Mouse (Mus musculus): Measurements from ENCODE around the gene Sgsm2. TPM values are rescaled to one million over a fixed set of nuclear protein-coding genes. Genes with fewer than 3 reads are reported as not detected.
A peak's percentile ranks its signal among the peaks of the same experiment; 100 is the strongest.

Gene Sgsm2
- total RNA-seq (2014; fragmentation: Nextera tagmentation): 8.3 and 10.3 TPM in 2 replicates
- 3.1 and 10.1 TPM in 2 replicates for total RNA-seq (2017)

DNA sequence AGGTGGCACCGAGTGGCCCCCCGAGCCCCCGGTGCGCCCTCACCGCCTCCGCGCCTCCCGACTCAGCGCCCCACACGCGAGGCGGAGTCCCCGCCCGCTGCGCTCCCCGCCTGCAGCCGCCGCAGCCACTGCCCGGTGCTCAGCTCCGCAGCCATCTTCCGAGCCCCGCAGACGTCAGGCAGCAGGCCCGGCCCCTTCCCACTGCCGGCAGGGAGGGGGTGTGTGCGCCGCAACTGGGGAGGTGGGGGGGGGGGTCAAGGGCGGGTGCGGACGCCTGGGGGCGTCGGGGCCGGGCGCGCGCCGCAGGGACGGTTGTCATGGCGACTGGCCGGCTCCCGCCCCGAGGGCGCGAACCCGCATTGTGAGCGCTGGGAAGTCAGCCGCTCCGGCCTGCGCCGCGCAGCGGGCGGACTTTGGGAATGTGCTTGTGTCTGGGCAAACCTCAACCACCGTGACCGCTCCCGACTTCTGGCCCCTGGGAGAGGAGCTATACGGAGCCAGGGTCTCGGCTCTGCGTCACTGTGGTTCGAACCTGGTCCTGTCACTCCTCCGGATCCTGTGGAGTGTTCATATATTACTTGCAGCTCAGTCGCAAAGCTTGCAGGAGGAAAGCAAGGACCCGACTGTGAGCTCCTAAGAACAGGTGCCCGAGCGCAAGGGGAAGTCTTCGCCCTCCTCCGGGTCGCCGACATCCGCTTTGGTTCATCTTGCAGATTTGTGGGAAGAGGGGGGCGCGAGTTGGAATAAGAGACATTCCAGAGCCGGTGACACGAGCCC is at the start of gene Sgsm2:
Gene Sgsm2 (minus strand): TSS at position 160 of the 777 bp plus-strand sequence.
- peak; percentile 36; the same call in 1 of the 2 replicates for ATAC-seq (replicated peaks; ENCODE audit: low FRiP score, low TSS enrichment, poor library complexity, severe bottlenecking)

DNA sequence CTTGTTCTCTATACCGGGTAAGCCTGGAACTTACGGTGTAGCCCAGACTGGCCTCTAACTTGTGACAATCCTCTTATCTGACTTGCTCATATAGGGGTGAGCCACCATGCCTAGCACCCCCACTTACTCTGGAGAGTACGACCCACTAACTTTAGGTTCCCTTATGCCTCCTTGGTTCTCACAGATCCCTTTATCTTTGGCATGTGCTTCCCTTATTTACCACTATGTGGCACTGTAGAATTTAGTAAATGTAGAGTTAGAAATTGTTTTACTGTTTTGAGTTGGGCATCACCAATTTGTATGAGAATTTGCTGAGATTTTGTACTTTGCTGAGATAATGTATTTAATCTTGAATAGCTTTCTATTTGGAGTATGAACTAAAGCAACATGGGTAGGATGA is 49.5 kb upstream of the Sgsm2 start:
- ATAC-seq (replicated peaks; ENCODE audit: low FRiP score, low TSS enrichment, poor library complexity, severe bottlenecking): 0 out of 2 replicates have a peak, but pooled peaks have one; percentile 50

DNA sequence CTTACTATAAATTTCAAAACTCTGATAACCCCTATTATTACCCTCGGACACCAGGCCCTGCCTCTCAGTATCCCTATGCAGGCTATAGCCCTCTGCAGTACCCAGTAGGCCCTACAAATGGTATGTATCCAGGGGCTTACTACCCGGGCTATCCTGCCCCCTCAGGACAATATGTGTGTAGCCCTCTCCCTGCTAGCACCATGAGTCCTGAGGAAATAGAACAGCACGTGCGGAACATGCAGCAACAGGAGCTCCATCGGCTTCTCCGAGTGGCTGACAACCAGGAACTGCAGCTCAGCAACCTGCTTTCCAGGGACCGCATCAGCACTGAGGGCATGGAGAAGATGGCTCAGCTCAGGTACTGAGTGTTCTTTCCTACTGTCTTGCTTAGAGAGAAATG is 33.5 kb upstream of the Sgsm2 start:
- no peak for ATAC-seq (replicated peaks; ENCODE audit: low FRiP score, low TSS enrichment, poor library complexity, severe bottlenecking)

DNA sequence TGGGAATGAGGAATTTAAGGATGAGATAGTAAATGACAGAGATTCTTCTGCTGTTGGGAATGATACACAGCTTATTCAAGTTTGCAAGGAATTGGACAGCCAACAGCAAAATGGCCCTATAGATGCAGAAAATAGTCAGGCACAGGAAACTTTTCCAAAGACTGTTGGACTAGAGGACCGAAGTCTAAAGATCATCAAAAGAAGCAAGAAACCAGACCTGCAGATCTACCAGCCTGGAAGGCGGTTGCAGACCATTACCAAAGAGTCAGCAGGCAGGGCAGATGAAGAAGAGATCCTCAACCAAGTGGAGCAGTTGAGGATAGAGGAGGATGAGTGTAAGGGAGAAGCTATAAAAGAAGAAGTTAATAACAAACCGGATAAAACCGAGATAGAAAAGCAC is 32.3 kb upstream of the Sgsm2 start:
- no peak for ATAC-seq (replicated peaks; ENCODE audit: low FRiP score, low TSS enrichment, poor library complexity, severe bottlenecking)

DNA sequence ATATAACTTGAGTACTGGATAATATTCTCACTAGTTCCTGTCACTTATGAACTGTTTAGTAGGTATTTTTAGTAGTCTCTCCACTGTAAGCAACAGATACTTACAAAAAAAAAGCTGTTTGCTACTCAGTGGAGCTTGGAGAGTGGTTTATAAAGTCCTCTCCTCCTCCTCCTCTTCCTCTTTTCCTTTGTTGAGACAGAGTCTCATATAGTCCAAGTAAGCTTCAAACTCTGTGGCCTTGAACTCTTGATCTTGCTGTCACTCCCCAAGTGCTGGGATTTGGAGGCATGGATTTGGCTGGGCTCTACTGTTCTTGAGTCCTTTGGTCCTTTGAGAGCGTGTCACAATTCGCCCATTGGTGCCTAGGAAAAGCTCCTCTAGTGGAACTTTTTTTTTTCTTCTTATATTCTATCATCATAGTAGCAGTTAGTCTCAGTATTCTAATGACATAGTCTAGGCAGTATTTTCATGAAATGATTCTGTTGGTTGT is 30.4 kb upstream of the Sgsm2 start:
- no peak for ATAC-seq (replicated peaks; ENCODE audit: low FRiP score, low TSS enrichment, poor library complexity, severe bottlenecking)

DNA sequence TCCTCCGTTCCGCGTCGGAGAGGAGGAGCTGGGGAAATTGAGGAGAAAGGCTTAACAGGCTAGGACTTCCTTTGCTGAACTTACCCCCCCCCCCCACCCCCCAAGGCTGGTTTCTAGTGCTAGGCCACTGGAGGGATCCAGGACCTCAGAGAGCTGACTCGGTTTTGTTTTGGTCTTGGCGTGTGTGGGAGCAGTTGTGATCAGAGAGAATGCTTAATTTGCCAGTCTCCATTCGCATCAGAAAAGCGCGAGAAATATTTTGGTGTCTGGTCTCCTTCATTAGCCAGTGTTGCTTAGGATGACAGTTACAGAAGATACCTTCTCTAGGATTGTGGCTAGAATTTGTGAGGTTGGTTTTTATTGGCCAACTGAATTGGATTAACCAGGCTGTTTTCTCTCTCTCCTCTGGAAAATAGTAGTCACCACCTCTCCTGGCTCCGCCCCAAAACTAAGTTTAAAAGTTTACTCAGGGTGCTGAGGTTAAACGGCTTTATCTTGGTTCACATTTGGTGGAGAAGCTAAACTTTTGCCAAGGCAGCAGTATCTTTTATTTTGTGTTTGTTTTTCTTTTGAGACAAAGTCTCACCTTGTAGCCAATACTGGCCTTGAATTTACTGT is 29.6 kb upstream of the Sgsm2 start:
- peak; percentile 72 for ATAC-seq (replicated peaks; ENCODE audit: low FRiP score, low TSS enrichment, poor library complexity, severe bottlenecking)

DNA sequence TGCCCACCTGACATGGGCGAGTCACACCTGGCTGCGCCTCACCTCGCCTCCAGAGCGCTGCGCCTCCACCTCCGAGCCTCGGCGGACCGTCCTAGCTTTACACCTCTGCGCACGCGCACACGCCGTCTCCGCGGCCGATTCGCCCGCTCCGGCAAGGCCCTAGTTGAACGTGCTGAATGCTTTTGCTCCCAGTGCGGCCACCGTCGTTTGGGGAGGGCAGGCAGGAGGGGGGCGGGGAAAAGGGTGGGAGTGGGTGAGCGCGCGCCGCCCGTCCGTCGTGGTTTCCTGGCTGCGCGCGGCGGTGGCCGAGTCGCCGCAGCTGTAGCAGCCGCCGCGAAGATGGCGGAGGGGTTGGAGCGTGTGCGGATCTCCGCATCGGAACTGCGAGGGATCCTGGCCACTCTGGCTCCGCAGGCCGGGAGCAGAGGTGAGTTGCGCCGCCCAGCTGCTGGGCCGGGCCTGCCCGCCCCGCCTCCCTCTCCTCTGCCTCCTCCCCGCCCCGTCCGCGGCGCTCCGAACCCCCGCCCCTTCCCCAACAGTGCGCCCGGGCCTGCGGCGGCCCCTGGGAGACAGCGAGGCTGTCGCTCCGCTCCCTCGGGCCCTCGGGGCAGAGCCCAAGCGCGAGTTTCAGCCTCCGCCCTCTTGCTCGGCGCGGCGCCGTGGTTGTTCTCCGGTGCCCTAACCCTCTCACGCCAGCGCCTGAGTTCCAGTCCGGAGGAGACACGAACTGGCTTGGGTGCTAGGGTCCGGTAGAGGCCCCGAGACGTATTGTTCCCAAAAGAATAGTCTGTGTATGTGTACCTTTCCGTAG is 28.9 kb upstream of the Sgsm2 start, which contains the start of the genes Smg6 and Srr:
Gene Smg6 (plus strand): TSS at position 247 of the 811 bp plus-strand sequence.
Gene Srr (minus strand): TSS at position 372 of the 811 bp plus-strand sequence.
- peak; percentile 81 for ATAC-seq (replicated peaks; ENCODE audit: low FRiP score, low TSS enrichment, poor library complexity, severe bottlenecking)

DNA sequence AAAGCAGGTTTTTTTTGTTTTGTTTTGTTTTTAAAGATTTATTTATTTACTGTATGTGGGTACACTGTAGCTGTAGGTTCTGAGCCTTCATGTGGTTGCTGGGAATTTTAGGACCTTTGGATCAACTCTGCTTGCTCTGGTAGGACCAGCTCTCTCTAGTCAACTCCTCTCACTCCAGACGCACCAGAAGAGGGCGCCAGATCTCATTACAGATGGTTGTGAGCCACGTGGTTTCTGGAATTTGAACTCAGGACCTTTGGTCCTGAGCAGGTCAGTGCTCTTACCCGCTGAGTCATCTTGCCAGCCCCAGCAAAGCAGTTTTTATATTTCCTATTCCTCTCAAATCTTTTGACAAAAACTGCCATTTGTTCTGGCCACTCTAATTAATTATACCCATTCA is 27.3 kb upstream of the Sgsm2 start:
- ATAC-seq (replicated peaks; ENCODE audit: low FRiP score, low TSS enrichment, poor library complexity, severe bottlenecking): no peak

DNA sequence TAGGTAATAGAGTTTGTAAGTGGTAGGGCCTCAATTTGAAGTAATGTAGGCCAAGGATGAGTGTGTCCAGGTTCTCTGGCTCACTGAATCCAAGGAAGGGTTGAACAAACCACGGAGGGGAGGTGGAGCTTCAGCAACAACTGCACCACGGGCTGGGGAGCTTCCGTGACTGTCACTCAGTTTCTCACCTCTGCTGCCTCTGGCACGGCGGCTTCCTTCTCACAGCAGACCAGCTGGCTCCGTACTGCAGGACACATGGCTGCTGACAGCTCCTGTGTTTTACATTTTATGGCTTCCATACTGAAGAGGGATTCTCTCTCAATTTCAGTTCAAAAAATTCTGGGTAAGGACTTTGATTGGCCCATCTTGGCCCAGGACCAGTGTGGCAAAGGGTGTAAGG is 22.4 kb upstream of the Sgsm2 start:
- no peak for ATAC-seq (replicated peaks; ENCODE audit: low FRiP score, low TSS enrichment, poor library complexity, severe bottlenecking)

DNA sequence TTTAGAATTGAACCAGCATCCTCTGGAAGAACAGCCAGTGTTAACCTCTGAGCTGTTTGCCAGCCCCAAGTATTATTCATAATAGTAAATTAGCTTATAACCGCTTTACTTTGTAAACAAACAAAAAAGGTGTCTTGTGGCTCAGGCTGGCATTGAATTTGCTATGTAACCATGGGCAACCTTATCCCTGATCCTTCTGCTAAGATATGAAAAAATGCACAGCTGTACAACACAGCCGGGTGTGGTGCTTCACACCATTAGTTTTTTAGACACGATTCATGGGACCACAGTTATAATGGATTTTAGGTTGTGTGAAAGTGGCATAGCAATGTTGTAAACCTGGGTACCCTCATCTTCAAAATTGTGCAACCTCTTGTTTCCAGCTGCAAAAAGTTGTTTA is 15.6 kb upstream of the Sgsm2 start:
- ATAC-seq (replicated peaks; ENCODE audit: low FRiP score, low TSS enrichment, poor library complexity, severe bottlenecking): no peak

DNA sequence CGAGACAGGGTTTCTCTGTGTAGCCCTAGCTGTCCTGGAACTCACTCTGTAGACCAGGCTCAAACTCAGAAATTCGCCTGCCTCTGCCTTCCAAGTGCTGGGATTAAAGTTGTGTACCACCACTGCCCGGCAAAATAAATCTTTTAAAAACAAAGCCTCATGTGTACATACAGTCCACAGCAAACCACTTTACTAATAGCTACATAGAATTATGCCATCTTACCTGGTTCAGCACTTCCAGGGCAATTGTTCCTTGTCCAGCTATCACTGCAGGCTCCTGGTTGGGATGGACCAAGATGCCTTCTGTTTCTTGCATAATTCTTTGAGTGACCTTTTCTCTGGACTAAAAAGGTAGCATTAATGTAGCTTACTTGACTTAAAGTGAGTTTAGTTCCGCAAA is 13.1 kb upstream of the Sgsm2 start:
- ATAC-seq (replicated peaks; ENCODE audit: low FRiP score, low TSS enrichment, poor library complexity, severe bottlenecking): no peak

DNA sequence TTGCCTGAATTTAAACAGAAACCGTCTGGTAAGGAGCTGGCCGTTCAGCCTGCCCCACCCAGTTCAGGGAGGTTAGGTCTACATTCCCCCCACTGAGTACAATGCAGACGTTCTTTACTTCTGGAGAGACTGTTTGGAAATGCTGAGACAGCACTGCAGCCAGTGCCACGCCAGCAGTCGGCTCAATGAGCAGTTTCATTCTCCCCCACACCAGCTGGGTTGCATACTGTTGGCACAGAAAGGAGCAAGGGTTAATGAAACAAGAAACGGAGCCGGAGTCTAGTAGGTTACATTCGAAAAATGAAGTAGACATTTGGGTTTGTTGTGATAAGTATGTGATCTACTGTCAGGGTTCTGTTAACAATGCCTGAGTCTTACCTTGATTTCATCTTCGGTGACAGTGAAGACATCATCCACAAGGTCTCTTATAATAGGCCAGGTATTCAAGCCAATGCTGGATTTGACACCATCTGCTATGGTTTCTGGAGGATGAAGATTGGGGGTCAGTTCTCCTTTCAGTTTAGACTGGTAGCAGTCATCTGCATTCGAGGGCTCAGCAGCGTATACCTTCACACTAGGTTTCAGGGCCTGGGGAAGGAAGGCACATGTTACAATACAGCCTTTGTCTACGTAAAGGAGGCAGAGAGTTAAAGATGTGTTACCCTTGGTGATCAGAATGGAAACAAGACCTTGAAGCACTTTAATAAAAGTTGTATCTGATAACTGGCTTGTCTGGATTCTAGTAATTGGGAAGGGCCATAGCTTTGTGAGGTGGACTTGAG is 11.9 kb upstream of the Sgsm2 start:
- ATAC-seq (replicated peaks; ENCODE audit: low FRiP score, low TSS enrichment, poor library complexity, severe bottlenecking): no peak

DNA sequence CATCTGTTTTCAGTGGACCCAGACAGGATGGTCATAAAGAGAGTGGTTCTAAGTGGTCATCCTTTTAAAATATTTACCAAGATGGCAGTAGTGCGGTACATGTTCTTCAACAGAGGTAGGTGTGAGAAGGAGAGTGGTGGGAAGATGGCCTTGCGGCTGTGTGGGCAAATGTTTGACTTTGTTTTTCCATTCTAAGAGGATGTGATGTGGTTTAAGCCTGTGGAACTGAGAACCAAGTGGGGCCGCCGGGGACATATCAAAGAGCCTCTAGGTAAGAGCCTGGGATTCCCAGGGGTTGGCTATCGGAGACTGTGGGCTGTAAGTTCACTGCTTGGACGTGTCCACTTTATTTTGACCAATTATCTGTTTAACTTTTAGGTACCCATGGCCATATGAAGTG is 11.0 kb upstream of the Sgsm2 start:
- no peak for ATAC-seq (replicated peaks; ENCODE audit: low FRiP score, low TSS enrichment, poor library complexity, severe bottlenecking)

DNA sequence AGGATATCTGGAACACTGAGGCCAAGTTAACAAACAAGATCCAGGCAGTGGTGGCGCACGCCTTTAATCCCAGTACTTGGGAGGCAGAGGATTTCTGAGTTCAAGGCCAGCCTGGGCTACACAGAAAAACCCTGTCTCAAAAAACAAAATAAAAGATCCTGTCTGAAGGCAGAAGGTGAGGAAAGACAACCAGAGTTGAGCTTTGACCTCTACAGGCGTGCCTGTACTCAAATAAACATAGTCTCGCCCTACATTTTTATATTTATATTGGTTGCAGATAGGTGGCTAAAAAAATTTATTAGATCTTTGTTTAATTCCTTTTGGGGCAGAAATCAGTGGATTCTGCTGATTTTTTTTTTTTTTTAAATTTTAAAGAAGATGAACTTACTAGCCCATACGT is 5.6 kb upstream of the Sgsm2 start:
- no peak for ATAC-seq (replicated peaks; ENCODE audit: low FRiP score, low TSS enrichment, poor library complexity, severe bottlenecking)

DNA sequence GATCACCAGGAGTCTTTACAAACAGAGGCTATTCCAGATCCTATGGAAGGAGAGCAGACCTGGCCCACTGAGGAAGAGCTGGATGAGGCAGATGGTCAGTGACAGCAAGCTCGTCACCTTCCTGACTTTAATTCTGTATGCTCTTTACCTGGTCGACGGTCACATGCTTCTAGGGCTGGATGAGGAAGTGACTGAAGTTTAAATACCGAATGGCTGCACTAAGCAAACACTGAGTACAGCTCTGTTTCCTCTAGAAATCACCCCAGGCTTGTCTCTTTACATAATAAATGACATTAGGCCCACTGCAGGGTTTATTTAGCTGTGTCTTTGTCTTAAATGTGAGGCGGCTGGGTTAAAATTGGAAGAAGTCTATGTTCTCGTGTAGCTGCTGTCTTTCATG is 4.7 kb upstream of the Sgsm2 start:
- ATAC-seq (replicated peaks; ENCODE audit: low FRiP score, low TSS enrichment, poor library complexity, severe bottlenecking): no peak

DNA sequence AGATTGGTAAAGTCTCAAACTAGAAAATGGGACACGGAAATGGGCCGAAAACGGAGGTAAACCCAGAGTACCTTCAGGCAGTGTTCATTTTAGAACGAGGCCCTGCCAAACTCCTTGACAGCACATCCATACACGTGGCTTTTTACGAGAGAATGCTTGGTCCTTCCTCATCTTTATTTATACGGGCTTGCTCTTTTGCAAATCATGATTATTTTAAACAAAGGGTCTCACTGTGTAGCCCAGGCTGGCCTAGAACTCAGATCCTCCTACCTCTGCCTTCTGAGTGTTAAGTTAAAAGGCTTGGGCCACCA is 1.6 kb upstream of the Sgsm2 start:
- ATAC-seq (replicated peaks; ENCODE audit: low FRiP score, low TSS enrichment, poor library complexity, severe bottlenecking): no peak

DNA sequence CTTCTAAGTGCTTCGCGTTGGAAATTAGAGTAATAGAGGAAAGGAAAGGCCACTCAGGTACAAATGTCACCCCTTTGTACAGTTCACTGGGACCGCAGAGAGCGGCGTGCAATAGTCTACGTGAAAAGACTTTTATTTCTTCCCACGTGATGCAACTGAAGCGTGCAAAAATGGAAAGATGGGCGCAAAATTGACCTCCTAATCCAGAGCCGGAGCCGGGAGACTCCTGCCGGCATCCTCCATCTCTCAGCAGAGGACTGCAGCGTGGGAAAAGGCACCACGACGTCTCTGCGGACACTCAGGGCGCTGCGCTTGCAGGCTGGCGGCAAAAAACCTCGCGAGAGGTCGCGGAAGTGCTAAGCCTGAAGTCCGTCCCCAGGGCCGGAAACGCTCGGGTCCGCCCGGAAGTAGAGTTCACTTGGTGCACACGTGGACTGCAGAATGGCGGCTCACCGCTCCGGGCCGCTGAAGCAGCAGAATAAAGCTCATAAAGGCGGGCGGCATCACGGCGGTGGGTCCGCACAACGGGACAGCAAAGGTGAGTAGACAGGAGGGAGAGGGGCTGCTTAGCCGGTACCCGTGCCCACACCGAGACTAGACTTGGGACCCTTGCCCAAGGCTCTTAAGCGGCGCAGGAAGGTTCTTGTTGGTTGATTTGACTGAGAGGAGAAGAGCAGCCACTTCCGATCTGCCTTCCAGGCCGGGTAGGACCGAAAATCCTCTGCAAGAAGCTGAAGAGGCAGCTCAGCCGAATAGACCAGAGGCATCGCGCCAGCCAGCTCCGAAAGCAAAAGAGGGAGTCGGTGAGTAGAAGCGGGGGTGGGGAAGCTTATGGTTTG is 1.0 kb upstream of the Sgsm2 start, which contains the start of gene Tsr1:
Gene Tsr1 (plus strand): TSS at position 394 of the 839 bp plus-strand sequence.
- ATAC-seq (replicated peaks; ENCODE audit: low FRiP score, low TSS enrichment, poor library complexity, severe bottlenecking): peak; percentile 93

Data from megakaryocyte-erythroid progenitor cell, adult 5-6 weeks (primary cell).